Mouse (Mus musculus): Measurements from ENCODE around the gene Rsph1. TPM values are rescaled to one million over a fixed set of nuclear protein-coding genes. Genes with fewer than 3 reads are reported as not detected.

Gene Rsph1
- total RNA-seq, 2 experiments from 2014 or later = 14.5 to 15.7 TPM

DNA sequence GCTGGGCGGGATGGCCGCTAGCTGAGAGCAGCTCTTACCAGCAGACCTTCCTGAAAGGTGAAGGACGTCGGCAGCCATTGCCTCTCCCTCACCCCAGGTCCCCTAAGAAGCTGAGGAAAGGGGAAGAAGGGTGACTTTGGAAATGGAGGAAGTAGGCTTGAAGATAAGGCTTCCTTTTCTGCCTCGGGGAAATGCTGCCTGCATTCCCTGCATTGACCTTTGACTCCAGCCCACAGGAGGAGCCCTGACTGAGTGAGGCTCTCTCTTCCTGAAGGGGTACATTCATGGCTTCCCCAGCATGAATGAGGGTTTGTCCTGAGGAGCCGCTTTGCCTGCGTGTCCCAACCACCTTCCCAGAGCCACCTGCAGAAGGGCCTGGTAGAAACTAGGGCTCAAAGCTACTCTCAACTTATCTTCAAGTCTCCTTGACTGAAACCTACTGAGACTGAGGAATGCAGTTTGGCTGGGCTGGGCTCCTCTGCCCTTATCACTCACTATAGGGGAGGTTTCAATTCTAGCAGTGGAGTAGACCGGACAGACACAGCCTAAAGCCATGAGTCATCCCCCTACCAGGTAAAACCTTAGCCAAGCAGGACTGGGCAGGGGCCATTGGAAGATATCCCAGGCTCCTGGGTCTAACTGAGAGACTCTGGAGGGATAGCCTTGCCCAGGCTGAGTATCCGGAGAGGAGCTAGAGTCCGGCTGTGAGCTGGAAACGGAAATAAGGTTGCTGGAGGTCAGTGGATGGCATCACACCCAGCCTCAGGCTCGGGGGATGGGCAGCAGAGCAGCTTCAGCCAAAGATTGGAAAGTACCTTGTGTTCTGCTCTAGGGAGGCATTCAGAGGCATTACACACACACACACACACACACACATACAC lies 28.0 kb upstream of the Rsph1 start:
- DNase-seq (ENCODE audit: low spot score in 2 of 2) = no peak

DNA sequence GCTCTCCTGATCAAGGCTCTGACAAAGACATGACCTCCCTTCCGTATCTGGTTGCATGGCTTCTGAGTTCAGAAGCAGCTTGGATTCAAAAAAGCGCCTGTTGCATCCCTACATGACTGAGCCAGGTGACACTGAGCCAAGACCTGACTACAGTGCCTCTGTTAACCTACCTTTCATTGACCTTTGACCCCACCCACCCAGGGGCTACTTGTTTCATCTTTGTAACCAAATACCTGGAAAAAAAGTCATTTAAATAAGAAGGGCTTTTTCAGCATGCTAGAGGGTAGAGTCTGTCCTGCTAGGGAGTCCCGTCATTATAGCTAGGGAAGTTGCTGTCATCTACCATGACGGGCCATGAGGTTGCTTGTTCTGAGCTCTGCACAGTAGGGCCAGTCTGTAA lies 26.2 kb upstream of the Rsph1 start:
- no peak for DNase-seq (ENCODE audit: low spot score in 2 of 2)

DNA sequence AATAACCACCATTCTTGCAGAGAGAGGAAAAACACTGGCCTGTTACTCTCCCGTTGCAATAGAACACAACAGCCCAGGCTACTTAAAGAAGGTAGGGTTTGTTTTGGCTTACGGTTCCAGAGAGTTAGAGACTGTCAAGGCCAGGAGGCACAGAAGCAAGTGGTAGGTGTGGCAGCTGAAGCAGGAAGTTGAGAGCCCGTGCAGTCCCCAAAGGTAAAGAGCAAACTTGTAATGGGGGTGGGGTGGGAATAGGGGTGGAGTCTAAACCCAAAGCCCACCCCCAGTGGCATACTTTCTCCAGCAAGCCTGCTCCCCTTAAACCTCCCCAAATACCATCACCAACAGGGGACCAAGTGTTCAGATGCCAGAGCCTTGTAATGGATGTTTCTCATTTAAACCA lies 23.6 kb upstream of the Rsph1 start:
- DNase-seq (ENCODE audit: low spot score in 2 of 2) = no peak

DNA sequence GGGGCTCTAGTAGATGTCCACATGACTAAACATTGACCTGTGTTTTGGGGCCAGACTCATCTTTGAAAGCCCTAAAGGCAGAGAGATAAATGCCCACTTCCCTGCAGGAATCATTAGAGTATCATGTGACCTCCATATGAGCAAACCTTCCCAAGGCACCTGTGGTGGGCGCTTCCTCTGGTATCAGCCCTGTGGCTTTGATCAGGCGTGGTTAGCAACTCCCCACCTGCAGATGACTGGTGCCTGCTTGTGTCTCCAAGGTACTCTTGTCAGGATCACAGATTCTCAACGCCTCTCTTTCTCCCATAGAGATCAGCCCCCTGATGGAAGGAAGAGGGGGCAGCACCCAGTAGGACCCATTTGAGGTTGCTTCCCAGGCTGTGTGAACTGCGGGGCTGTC lies 22.8 kb upstream of the Rsph1 start:
- no peak for DNase-seq (ENCODE audit: low spot score in 2 of 2)

DNA sequence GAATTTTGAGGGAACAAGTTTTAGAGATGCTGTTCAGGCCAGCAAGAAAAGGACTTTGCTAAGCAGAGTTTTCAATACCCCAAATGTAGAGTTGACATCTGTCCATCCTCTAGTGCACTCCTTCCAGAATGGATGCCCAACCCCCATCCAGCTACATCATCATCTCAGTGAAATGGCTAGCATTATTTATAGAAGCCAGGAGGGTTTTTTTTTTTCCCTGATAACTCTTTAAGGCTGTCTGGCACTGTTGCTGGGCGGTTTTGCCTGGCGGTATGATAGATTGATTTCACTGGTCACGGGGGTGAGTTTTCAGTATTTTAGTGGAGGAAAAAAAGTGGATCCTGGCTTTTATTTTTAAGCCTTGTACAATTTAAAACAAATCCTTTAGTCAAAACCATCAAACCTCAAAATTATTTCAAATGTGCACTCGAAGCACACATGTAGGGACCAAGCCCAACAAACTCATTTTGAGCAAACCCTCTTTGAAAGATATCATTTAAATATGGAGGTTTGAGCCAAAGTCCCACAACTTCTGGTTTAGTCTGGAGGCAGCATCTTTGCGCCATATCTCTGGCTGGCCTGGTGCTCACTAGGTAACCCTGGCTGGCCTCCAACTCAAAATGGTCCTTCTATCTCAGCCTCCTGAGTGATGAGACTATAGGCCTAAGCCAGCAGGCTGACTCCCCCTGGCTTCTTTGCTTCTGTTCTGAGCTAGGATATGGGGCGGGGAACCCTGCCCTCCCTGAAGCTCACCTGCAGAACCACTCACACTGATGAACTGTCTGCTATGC lies 21.4 kb upstream of the Rsph1 start:
- no peak for DNase-seq (ENCODE audit: low spot score in 2 of 2)

DNA sequence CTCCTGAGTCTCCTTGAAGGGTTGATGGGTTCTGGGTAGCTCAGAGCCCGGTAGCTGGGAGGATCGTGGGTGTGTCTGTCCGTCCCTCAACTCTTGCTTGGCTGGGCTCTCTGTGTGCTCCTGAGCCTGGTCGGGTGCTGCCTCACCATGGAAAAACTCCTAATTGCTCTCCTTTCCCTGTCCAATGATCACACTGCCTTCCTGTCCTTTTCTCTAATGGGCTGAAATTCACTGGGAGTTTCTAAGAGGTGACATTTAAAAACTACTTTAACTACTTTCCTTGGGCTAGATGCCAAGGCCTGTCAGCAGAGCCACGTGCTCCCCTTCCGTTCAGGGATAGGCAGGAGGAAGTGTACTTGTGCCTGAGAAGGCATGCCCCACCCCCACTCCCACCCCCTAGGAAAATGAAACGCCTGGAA lies 20.3 kb upstream of the Rsph1 start:
- peak in 1 of 2 experiments; percentile 50 for DNase-seq (ENCODE audit: low spot score in 2 of 2)

DNA sequence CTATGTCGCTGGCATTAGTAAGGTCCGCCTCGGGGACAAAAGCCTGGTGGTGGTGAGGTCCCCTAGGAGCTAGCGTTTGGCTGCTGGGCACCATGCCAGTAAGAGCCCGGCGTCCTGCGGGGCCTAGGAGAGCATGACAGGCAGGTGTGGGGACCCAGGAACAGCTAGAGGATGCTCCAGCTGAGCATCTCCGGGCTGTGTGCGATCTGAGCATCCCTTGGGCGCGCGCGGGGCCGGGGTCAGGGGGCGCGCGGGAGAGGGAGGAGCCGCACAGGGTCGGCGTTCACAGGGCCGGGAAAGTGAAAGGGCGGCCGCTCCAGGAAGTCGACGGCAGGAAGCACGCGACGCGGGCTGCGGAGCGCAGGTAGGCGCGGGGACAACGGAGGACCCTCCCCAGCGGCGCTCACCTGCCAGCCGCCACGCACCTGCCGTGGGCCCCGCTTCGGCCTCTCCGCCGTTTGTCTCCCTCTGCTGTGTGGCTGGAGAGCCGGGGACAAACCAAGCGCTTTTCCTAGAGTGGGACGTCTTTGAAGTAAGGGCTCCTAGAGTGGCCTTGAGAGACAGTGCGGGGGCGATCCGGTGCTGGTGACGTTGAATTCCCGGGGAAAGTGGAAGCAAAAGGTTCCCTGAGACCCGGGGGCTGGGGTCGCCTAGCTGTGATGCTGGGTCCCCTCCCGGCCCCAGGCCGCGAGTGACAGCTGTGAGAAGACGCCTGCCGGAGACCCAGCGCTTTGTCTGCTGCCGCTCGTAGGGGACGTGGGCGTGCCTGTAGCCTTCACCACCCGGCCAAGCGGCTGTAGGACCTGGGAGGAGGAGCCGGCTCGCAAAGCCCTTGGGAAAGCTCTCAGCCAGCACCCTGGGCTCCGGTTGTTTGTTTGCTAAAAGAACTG lies 19.0 kb upstream of the Rsph1 start:
- DNase-seq (ENCODE audit: low spot score in 2 of 2) = peak; percentile 77 to 79

DNA sequence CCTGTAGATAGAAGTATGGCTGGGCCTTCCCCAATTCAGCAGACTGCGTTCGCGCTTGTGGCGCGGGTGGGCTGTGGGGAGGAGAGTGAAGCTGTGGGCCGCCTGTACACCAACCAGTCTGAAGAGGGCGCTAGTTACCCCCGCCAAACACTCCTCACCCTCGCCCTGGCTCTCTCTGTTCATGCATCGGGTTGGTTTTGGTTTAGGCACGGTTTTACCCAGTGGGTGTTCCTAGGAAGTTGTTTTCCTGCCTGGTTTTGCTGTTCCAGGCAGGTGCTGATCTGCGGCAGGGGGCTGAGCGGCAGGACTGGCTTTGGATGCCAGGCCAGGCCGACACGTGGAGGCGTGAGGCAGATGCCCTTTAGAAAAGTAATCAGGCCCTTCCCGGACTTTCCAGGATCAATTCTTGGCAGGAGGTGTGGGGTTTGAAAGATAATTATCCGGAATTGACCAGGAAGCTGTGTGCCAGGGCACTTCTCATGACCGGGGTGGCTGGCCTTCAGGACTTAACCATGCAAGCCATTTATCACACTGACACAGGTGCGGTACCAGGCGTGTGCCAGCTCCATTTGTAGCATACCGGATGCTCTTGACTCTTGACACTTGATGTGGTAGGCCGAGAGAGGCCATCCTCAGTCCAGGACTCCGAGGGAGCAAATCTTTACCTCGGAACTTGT lies 18.2 kb upstream of the Rsph1 start:
- peak; percentile 63 to 66 for DNase-seq (ENCODE audit: low spot score in 2 of 2)

DNA sequence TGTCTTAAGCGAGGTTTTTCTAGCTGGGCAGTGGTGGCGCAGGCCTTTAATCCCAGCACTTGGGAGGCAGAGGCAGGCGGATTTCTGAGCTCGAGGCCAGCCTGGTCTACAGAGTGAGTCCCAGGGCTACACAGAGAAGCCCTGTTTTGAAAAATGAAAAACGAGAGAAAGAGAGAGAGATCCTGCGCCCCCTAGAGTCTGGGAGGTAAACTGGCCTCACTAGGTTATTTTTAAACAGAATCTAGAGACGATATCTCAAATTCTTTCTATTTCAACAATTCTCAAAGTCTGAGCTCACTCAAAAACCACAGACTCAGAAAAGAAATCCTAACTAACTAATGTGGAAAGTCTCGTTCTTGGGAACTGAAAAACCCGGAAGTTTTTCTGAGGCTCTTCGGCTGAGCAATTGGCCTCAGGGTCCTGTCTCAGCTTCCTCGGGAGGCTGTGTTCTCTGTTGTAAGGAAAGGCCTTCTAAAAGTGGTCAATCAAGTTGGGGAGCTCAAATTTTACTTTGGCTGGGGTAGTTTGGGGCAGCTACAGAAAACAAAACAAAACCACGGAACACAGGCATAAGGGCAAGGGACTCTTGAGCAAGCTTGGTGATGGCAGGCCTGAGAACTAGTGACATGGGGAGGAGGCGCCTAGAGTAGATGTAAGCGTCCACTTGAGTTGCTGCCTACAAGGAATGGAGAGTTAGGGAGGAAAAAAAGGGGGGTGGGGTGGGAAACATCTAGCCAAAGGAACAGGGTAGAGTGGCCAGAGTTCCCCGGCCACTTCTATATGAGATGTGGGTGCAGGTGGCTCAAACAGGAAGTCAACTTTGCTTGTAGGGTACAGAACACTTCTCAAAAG lies 17.4 kb upstream of the Rsph1 start:
- DNase-seq (ENCODE audit: low spot score in 2 of 2) = no peak

DNA sequence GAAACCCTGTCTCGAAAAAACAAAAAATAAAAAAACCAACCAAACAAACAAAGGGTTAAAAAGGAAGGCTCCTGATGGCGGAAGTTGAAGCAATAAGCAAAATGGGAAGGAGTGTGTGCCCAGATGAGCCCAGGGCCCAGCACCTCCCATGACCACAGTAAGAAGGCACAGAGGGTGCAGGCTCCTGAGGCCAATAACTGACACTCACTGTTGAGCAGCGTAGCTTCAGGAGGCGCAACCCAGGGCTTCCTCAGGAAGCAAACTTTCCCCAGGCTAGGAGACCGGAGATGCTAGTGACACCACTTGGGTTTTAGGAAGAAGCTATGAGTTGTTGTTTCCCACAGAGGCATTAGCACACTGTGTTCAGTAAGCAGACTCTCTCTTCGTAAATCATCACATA lies 13.7 kb upstream of the Rsph1 start:
- no peak for DNase-seq (ENCODE audit: low spot score in 2 of 2)

DNA sequence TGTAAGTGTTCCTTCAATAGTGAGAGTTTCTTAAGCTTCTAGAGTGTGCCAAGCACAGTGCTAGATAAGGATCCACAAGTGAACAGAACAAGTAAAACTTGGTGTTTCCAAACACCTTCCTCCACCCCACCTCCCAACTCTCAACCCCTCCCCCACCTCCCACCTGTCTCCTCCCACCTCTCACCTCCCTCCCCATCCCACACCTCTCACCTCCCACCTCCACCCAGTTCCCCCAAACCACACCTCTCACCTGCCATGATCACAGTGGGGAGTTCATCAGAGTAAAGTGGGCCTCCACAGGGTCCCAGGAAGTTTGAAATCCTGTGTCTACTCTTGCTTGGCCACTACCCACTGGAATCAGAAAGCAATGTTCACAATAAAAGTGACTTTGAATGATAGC lies 13.1 kb upstream of the Rsph1 start:
- DNase-seq (ENCODE audit: low spot score in 2 of 2) = no peak

DNA sequence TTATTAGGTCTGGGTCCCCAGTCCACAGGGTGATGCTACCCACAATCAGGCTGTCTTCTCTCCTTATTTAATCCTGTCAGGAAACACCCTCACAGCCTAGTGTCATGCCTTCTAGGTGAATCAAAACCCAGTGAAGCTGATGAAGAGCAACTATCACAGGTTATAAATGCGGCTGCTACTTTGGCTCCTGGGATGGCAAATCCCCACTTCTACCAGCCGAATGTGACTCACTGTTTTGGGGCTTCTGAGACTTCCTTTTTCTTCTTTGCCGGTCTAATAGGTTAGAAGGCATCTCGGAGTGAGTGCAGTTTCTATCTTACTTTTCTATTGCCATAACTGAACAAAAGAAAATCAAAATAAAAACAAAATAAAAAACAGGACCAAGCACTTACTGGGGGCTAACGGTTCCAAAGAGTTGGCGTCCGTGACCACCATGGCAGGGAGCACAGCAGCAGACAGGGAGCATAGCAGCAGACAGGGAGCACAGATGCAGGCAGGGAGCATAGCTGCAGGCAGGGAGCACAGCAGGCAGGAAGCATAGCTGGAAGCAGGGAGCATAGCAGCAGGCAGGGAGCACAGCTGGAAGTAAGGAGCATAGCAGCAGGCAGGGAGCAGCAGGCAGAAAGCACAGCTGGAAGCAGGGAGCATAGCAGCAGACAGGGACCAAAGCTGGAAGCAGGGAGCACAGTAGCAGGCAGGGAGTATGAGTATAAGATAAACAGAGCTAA lies 12.0 kb upstream of the Rsph1 start:
- DNase-seq (ENCODE audit: low spot score in 2 of 2) = no peak

DNA sequence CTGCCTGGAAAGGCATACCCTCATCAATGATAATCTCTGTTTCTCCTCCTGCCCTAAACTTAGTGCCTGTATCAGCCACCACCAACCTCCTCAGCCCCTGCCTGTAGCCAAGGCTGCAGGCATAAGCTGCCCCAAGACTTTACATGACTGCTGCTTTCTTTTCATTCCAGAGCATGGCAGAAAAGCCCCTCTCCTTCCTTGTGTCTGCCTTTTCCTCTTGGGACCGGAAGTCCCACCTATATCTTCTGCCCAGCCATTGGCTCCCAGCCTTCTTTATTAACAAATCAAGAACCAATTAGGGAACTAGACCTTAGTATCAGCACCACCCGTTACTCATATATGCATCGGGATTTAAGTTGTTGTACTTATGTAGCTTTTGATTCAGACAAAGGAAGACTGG lies 10.0 kb upstream of the Rsph1 start:
- no peak for DNase-seq (ENCODE audit: low spot score in 2 of 2)

DNA sequence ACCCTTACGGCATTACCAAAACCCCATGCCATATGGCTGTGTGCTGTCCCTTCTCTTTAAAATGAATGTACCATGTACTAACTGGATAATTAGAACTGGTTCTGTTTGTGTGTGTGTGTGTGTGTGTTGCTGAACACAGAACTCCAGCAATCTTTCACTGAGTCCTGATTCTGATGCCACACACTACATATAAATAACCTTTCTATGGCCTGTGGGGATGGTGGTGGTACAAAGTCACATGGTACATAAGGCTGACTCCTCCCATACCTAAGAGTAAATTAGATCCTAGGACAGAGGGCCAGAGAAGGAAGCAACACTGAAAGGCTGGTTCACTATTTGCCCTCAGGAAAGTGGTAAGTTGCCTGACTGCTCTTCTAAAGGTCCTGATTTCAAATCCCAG lies 9.3 kb upstream of the Rsph1 start, which contains the start of gene Slc37a1:
Gene Slc37a1, plus strand, starts transcription at position 301 of the 400 bp plus-strand sequence.
- no peak for DNase-seq (ENCODE audit: low spot score in 2 of 2)

DNA sequence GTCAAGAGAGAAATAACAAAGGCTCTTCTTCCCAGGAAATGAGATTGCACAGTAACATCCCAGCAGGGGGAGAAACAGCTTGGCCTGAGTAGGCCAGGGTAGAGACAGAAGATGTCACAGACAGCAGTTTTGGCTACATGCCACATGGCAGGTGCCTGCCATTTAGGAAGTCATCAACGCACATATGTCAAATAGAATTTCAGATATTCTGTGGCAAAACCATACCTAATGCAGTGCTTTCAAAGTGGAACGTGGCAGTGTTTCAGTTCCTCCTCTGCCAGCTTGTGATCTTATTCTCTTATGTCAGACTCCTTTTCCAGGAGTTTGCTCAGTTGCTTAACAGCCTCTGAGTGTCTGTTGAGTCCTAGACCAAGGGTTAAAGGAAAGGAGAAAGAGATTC lies 8.7 kb upstream of the Rsph1 start:
- DNase-seq (ENCODE audit: low spot score in 2 of 2) = no peak

DNA sequence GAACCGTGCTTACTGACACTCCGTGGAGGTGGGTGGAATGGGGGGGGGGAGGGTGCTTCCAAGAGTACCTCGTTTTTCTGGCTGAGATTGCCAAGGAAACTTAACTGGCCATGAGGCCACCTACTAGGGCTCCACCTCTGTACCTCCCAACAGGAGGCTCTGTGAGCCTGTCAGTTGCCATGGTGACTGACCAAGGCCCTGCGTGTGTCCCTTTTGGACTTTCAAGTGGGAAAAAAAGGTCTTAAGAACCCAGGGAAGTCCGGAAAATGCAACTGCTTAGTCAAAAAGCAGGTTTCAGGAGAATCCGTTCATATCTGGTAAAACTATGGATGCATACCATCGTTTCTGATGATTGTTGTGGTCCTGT lies 5.5 kb upstream of the Rsph1 start:
- DNase-seq (ENCODE audit: low spot score in 2 of 2) = no peak

DNA sequence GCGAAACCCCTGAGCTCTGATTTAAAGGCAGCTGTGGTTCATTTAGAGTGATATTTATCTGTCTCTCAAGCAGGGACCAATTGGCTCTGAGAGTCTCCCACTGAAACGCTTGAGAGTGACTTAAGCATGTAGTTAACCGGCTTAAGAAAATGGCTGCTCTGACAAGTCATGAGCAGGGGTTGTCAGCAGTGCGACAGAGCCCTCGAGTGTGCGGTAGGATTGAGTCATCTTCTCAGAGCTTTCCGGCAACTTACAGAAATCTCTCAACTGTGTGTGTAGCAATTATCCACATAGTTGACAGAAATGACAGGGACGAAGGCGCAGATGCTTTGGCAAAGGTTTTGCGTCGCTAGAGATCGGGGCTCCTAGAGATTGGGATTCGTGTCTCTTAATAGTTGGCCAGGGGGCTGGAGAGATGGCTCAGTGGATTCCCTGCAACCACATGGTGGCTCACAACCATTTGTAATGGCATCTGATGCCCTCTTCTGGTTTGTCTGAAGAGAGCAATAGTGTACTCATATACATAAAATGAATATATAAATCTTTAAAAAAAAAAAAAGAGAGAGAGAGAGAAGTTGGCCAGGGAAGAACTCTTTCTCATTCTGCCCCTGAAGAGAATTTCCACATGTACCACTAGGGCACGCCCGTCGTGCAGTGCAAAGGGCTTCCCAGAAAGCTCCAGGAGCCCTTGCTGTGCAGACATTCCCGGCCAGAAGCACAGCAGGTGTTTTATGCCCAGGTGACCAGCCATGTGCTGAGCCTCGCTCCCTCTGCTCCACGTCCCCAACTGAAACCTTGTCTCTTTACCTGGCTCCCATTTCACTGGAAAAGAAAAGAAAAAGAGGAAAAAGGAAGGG lies 4.9 kb upstream of the Rsph1 start:
- DNase-seq (ENCODE audit: low spot score in 2 of 2) = no peak

DNA sequence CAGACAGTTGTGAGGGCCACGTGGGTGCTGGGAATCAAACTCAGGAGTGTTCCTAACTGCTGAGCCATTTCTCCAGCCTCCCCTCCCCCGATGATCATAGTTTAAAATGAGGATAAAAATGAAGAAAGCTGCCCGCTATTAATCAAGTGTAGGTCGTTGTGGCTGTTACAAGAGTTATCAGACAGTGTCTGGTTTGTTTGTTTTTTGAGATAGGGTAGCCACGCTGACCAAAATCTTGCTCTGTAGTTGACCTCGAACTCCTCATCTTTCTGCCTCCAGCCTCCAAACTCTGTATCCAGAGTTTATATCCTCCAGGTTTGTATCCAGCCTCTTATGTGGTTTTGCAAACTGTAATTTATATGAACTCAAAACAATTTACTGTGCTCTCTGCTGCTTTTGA lies 3.1 kb upstream of the Rsph1 start:
- DNase-seq (ENCODE audit: low spot score in 2 of 2) = no peak

Measured in layer of hippocampus, postnatal 10 days (tissue).